Mouse (Mus musculus): ENCODE measurements around the gene Ptprg.

- TF ChIP-seq POLR2A (IDR thresholded peaks at IDR 0.05; ENCODE audit: low read depth, low read length) (no peak), CTCF (IDR thresholded peaks at IDR 0.05; ENCODE audit: extremely low read depth, insufficient read length, insufficient replicate concordance, low read depth, low read length) (no peak)
Measured at GRCm38 (mm10) chr14:12104297-12105155, 551.2 kb downstream of the Ptprg start.

Data from small intestine, adult 2 months (tissue).